Mouse (Mus musculus) frontal cortex, postnatal 10 days (tissue): Measurements from ENCODE around the gene Tmf1.

Experiments
- DNase-seq, 2 experiments: peaks; one replicate each; pipeline ENCODE4 v3.0.0; 2022; ENCODE audit warnings: low spot score in 2 of 2, mixed read lengths in 1 of 2

Tmf1 gene

DNA sequence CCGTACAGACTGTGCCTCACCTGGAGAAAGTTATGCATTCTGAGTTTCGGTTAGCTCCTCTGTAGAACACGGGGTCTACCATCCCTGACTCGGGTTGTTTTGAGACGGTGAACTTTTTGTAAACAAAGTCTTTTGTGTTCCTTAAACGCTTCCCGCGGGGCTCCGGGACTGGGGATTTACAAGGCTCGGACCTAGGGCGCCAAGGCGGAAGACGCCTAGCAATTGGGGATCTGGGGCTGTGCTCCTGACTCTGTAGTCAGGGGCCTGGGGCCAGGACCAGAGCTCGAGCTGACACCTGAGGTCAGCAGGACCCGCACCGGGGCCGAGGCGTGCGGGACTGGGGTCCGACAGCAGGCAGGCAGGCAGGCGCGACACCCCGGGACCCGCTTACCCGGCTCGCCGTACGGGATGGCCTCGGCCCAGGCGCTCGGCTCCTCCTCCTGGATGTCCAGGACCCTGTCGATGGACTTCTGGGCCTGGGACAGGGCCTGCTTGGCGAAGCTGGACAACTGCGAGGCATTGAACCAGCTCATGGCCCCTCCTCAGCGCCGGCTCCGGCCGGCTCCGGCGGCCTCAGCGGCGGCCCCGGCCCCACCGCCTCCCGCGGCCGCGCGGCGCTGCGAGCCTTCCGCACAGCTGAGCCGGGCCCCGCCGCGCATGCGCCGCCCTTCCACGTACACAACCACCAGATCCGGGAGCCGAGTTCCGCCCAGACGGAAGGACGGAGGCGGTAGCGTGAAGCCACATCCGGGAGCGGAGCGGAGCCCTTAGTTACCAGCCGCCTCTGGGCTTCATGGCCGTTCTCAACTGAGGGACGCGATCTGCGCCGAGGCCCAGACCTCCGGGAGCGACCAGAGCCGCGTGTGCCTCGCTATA is at the start of gene Tmf1:
Gene Tmf1, minus strand, starts transcription at position 632 of the 876 bp plus-strand sequence.
- peak; percentile 91 to 94 for DNase-seq

DNA sequence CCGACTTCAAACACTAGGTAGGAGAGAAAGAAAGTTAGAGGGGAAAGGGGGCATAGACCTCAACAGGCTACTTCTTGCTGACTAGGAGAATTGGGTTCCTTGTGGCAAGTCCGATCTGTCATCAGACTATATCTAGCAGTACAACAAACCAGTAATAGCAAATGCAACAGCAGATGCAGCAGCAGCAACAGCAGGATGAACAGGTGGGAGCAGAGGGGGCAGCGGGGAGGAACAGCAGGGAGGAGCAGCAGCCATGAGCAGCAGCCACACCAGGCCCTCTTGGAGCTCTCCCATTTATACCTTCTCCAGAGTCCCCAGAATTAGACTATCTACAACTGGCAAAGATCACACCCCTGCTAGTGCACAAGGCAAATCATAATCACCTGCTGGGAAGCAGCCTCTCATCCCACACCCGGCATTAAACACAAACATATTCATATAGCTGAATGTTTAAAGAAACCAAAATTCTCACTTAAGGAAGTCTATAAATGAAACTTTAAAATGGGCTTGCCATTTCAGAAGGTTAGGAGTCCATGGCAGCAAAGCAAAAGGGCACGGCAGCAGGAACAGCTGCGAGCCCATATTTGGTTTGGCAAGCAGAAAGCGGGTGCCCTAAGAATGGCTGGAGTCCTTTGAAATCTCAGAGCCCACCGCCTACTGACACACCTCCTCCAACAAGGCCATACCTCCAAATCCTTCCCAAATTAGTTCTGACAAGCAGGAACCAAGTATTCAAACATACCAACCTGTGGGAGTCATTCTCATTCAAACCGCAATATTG is 48.3 kb upstream of the Tmf1 start:
- DNase-seq: no peak

DNA sequence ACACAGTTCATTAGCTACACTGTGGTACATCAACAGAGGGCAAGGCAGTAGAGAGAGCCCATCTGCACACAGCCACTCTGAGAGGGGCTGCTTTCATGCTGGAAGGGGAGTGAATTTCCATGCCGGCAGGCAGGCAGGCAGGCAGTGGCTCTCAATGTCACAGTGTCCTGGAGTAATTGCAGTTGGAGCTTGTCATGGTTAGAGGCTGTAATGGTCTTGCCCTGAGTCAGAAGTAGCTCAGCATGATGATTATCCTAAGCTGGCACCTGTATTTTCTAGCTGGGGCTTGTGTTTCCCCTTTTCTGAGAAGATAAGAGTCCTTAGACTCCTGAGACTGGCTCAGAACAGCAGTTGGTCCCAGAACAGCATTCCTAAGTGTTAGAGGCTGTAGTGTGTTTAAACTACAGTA is 47.2 kb upstream of the Tmf1 start:
- no peak for DNase-seq

DNA sequence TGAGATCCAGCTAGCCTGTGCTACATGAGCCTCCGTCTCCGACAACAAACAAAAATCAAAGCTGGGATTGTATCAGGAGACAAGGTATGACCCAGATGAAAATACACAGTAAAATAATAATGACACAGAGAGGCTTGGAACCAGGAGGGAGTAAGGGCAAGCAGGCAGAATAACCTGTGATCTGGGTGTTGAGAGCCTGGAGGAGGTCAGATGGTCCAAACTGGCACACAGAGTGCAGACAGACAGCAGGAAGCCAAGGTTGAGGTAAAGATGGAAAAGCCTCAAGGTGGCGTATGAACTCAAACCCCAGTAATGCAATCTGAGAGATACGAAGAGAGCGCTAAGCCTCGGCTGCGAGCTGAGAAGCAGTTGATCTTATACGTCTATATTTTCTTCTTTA is 45.6 kb upstream of the Tmf1 start:
- no peak for DNase-seq

DNA sequence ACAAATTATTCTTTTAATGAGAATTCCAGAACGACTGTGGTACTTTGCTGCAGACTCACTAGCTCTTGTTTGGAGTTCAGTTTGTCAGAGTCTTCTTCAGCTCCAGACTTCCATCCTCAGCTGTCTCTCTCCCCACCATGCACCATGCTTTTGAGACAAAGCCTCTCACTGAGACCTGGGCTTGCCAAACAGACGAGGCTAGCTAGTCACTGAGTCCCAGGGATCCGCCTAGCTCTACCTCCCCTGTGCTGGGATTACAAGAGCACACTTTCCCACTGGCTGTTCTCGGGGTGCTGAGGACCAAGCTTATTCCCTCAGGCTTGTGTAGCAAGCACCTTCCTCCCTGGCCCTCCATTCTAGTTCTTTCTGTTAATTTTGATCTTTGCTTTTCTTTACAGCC is 44.6 kb upstream of the Tmf1 start:
- no peak for DNase-seq

DNA sequence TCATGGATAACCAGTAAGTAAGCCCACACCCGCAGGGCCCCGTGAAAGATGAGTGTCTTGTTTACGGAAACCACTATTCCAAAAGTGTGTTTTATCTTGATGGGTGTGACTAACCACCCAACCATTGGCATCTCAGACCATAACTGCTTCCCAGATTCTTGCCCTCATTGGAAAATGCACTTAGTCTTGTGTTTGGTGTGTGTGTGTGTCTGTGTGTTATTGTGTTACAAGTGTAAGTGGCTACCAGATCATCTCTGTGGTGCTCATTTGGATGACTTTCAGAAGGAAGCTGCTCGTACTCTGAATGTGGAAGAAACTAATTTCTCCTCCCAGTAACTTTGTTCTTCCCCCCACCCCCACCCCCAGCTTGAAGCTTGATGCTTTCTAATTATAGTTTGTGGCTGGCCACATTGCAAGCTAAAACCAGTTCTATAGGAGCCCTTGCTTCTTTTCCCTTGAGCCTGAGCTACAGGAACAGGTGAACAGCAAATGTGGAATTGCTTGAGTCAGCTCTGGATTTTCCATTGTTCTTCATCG is 44.1 kb upstream of the Tmf1 start:
- DNase-seq: no peak

DNA sequence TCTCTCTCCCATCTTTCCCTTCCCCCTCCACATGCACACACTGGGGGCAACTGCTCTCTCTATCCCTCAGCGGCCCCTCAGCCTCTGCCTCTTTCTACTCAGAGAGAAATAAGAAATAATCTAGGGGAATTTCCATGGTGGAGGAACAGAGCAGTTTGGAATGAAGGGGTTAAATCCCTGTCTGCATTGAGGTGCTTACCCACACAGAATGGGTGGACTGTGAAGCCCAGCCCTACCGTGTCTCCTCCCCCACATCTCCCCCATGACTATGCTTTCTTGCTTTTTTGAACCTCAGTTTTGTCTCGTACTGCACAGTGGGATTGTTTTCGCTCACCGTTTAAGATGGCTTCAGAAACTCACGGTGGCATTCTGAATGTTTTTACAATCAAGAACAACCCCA is 43.4 kb upstream of the Tmf1 start:
- no peak for DNase-seq

DNA sequence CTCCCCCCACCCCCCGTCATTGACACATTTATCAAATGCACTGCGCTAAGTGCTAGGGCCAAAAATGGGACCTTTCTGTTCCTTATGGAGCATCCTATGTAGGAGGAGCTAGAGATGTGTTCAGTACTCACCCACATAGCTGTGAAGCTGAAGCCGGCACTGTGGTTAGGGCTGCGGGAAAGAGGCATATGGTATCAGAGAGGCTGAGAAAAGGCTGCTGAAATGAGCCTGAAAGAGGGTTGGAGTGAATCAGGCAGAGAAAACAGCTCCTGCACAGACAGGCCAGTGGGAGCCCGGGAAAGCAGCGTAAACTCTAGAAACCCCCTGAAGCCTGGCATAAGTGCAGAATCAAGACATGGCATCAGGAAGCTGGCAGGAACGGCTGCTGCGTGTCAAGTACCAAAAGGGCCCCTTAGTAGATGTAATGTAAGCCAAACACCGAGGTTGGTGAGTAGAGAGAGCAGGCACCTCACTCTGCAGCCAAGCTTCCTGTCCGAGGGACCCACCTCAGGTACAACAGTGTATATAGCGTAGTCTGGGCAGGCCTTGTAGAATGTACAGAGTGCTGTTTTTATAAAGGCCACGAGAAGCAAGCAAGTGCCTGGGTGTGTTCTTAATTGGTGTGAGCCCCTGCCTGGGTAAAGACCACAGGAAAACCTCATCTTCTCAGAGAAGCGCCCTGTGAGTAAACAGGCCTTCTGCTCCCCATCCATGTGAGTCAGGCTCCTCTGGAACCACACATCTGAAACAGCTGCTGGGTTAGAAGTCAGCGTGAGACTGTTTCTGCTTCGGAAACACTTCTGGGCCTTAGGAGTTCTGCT is 42.5 kb upstream of the Tmf1 start:
- peak in 1 of 2 experiments; percentile 49 for DNase-seq

DNA sequence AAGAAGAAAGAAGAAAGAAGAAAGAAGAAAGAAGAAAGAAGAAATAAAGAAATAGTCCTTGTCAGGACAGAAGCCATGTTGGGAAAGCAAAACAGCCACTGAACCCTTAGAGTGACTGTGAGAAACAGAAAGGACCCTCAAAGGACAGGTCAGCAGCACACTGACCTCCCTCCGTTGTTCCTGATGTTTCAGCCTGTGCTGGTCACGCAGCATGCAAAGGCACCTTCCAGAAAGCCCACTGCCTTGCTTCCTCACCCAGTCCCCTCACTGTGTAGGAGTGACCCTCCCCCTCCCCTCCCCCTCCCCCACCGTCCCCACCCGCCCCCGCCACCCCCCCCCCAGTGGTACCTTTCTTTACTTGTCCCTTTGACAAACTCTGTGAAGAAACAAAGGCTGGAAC is 41.8 kb upstream of the Tmf1 start:
- DNase-seq: no peak

DNA sequence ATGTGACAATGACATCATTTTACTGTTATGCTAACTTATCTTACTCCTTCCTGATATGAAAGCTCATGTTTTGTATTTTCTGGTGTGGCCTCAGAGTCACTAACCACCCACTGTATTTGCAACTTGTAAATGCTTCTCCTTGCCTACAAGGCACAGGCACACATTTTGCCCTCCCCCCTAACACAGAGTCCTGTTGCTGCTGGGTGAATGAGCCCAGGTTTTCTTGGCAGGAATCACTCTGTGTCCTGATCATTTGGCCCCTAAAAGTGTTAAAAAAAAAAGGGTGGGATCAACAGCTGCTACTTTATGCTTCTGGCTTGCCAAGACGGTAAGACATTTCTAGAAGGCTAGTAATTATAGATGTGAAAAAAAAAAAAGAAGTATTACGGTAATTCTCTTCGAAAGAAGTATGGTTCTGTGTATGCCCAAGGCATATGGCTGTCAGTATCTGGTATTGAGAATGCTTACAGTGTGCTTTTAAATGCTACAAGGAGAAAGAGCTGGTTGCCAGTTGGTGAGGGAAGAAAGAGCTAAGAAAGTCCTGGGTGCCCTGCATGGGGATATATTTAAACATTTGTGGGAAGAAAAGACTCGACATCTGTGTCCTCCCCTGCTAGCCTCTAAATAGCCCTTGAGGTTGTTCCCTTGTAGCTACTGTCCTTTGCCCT is 37.4 kb upstream of the Tmf1 start:
- DNase-seq: no peak

DNA sequence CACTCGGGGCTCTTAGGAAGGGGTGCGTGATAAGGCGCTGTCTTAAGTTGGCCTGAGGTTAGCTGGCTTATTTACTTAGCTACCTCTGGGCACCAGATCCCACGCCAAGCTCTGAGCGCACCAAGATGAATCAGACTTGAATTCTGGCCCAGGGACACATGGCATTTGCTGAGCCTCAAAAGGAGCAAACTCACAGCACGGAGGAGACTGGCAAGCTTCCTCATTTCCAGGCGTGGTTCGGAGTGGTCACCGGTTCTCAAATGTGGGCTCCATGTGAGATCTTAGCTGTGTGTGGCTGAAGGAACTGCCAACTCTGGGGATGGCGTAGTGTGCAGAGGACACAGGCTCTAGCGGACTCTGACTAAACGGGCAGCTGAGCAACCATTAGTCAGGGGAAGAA is 33.1 kb upstream of the Tmf1 start:
- DNase-seq: peak in 1 of 2 experiments; percentile 40

DNA sequence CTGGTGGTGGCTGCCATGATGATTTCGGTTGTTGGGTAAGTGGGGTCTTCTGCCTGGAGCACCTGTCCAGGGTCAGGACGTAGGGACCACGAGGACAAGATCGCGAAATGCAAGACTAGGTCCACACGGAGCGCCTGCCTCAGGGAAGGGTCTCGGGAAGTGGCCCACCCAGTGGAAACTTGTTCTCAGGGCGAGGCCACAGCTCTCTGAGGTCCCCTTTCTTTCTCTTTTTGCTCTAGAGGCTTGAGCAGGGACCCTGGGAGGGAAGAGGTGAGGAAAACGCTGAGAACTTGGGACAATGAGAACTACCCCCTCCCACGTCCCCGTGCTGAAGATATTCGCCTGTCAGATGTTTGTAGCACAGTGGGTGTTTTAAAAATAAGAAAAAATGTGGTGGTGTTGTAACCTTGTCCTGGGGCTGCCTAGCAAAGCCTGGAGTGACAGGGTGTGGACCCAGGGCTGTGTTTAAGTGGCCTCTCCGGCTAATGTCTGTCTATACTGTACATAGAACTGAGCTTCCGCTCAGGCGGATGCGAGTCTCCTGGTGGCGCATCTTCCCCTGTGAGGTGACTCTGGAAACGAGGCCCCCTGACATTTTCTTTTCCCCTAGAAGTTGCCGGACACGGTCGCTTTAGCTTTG is 32.2 kb upstream of the Tmf1 start:
- DNase-seq: no peak

DNA sequence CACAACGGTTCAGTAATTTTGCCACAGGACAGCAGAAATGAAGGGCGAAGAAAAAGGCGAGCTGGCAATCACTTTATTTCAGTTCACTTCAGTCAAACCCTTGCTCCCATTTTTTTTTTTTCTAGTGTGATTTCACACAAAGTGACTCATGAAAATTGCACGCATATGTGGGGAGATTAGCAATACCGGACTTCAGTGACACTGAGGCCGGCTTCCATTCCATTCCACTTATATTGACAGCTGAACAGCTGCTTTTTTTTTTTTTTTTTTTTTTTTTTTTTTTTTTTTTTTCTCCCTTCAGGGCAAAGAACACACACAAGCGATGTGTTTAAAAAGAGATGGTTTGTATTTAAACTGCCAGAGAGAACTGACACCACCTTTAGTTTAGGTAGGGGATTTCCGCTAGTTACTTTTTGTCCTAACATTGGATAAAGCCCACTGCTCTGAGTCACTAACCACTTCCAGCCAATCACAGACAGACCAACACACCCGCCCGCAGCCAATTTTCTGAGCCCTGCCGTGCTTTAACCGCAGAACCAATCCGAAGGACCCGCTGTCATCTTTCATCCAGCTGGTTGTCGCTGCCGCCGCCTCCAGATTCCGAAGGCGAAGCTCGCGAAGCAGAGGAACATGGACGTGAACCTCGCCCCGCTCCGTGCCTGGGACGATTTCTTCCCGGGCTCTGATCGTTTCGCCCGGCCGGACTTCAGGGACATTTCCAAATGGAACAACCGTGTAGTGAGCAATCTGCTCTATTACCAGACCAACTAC is 31.5 kb upstream of the Tmf1 start, which contains the start of gene Arl6ip5:
Gene Arl6ip5, plus strand, starts transcription at position 499 of the 771 bp plus-strand sequence.
- peak; percentile 80 to 86 for DNase-seq

DNA sequence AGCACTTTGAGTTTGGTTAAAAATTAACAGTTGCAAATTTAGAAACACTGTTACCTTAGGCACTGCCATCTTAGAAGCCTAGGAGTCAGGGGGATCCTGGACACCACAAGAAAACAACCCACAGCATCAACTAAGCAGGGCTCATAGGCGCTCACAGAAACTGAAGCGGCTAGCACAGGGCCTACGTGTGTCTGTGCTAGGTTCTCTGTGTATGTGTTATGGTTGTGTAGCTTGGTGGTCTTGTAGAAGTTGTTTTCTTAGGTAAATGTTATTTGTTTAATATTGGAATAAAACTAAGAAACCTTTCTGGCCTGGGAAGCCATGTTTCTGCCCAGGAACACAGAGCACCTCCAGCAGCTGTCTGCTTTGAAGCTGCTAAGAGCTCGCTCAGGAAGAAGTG is 30.8 kb upstream of the Tmf1 start:
- no peak for DNase-seq

DNA sequence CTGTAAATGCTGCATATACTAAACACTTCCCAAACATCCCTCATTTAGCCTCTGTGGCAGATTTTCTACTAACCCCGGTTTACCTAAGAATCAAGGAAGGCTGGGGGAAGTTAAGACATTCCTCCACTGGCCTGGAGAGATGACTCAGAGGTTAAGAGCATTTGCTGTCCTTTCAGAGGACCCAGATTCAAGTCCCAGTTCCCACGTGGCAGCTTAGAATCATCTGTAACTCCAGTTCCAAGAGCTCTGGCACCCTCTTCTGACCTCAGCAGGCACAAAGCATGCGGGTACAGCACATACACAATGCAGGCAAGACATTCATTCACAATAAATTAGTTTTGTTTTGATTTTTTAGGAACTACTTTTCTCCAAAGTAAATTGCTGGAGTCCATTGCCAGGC is 30.3 kb upstream of the Tmf1 start:
- DNase-seq: no peak

DNA sequence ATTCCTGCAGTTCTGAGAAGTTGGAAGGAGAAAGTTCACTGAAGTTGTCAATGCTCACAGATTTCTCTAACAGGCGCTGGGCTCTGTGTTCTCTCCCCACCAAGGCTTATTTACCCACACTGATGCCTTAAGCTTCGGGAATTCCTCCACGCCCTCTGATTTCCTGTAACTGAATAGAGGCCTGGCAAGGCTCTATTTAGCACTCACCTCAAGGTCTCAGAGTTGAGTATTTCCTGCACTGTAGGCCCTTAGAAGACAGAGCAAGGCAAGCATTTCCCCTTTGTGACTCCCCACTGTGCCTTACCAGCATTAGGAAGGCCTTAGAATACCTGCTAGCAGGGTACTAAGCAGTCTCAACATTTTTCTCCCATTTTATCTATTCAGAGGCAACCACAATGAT is 29.5 kb upstream of the Tmf1 start:
- no peak for DNase-seq

DNA sequence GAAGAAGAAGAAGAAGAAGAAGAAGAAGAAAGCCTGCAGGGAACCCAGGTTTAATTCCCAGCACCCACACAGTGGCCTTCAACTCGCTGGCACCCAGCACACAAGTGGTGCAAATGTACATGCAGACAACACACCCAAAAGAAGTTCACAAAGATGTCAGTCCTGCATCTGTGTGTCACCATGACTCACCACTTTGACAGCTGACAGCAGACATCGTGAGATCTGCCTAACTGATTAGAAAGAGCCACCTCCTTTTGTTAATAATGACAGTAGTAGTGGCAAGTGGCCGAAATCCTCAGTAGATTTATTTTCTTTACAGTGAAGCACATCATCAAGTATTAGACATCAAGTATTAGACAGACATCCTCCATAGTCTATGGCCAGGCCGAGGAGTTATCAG is 28.2 kb upstream of the Tmf1 start:
- no peak for DNase-seq

DNA sequence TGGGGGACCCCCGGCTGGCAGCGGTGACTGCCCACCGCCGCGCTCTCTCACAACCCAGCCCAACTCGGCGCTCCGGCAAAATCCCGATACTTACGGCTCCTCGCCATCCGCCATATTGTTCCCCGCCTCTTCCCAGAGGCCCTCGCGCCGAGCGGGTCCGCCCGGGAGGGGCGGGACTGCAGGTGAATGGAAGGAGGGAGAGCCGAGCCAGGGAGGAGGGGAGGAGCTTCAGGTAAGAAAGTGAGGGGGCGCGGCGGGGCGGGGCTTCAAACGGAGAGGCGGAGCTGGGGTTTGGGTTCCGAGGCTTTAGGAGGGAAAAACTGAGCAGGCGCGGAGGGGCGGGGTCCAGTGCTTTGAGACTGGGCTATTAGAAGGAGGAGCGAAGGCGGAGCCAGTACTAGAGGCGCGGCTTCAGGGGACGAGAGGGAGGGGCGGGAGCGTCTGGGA is 26.5 kb upstream of the Tmf1 start, which contains the start of gene Uba3:
Gene Uba3, minus strand, starts transcription at position 209 of the 447 bp plus-strand sequence.
- DNase-seq: peak; percentile 97 to 98

DNA sequence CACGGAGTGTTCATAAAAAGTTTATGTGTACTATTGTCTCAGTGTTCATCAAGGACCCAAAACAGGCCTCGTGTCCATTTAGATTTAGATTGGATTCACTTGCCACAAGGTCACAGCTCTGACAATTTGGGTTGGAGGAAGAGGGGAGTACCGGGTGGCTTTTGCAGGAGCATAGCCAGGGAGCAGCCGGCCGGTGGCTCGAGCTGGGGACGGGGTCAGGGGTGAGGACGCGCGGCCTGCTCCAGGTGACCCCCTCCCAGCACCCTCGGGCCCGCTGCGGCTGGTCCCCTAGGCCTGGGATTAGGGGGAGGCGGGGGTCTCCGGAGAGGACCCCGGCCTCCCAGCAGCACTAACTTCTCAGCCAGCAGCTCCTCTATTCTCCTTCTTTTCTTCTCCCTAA is 26.0 kb upstream of the Tmf1 start:
- peak in 1 of 2 experiments; percentile 43 for DNase-seq
